Mouse (Mus musculus): ENCODE results near the gene Tm4sf5. TPM values are rescaled to one million over a fixed set of nuclear protein-coding genes. Genes with fewer than 3 reads are reported as not detected.
"Not testable (repeated sequence)": the region's sequence is repeated elsewhere in the genome, so short reads cannot be mapped to it uniquely, and the experiment has no call there.

The Tm4sf5 gene
- polyA plus RNA-seq, 1 experiment from 2014 or later = 8.2 TPM

DNA sequence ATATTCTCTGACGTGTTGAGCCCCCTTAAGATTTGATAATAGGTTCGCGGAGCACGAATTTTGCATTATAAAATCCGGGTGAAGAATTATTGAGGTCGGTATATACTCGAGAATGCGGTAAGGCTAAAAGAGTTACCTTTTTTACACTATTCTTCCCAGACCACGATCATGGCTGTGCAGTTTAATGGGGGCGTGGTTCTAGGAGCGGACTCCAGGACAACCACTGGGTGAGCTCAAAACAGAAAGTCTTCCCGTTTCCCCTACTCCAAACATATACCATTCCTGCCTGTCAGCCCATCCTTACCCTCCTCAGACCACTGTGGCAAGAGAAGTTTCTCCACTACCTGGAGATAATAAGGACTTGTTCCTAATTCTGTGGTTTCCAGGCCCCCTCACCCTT lies 20.7 kb downstream of the Tm4sf5 start:
- 1% methylated on average over 12 of the region's 12 CpGs for WGBS (ENCODE audit: insufficient replicate concordance)
- Histone ChIP-seq H3K27ac (ENCODE audit: low read depth, low read length) (0 out of 2 replicates have a peak overlapping the region, but pooled peaks have one; percentile 54), H3K36me3 (ENCODE audit: control insufficient read depth, insufficient read depth, low read length) (peaks cover 15% of the 10 kb centered on the region), H3K4me2 (peak overlapping the region; percentile 62), H3K4me3 (ENCODE audit: low read depth, low read length) (peak overlapping the region; percentile 77), H3K4me1 (ENCODE audit: control insufficient read depth, insufficient read depth, low read length) (peaks cover 6% of the 10 kb centered on the region), H3K27me3 (ENCODE audit: control insufficient read depth, insufficient read depth, low read length) (no peaks in the 10 kb centered on the region), H3K9ac (ENCODE audit: low read depth, low read length) (peak overlapping the region; percentile 86), H3K9me3 (replicated peaks; ENCODE audit: control insufficient read depth, low read length) (no peaks in the 10 kb centered on the region)
- ATAC-seq (replicated peaks; ENCODE audit: insufficient number of reproducible peaks, low FRiP score, low TSS enrichment) = 0 out of 2 replicates have a peak, but pooled peaks have one; percentile 61

DNA sequence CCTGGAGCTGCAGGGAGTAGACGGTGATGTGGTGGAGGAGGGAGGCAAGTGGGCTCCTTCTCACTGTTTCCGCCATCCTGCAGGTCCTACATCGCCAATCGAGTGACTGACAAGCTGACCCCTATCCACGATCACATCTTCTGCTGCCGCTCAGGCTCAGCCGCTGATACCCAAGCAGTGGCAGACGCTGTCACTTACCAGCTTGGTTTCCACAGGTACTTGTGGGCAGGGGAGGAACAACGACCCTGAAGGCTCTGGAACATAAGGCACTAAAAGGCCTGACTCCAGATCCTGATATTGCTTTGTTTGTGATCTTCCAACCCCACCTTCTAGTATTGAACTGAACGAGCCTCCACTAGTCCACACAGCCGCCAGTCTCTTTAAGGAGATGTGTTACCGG lies 21.2 kb downstream of the Tm4sf5 start:
- H3K4me3 ChIP-seq (ENCODE audit: low read depth, low read length) = peak overlapping the region; percentile 77
- H3K27ac ChIP-seq (ENCODE audit: low read depth, low read length) = no peak overlapping the region
- H3K36me3 ChIP-seq (ENCODE audit: control insufficient read depth, insufficient read depth, low read length) = peaks cover 15% of the 10 kb centered on the region
- WGBS (ENCODE audit: insufficient replicate concordance) = 87% methylated on average over 12 of the region's 12 CpGs
- no peaks in the 10 kb centered on the region for H3K27me3 ChIP-seq (ENCODE audit: control insufficient read depth, insufficient read depth, low read length)
- peaks cover 5% of the 10 kb centered on the region for H3K4me1 ChIP-seq (ENCODE audit: control insufficient read depth, insufficient read depth, low read length)
- H3K9me3 ChIP-seq (replicated peaks; ENCODE audit: control insufficient read depth, low read length) = no peaks in the 10 kb centered on the region
- H3K9ac ChIP-seq (ENCODE audit: low read depth, low read length) = peak overlapping the region; percentile 86; the same call in 1 of the 2 replicates
- H3K4me2 ChIP-seq = peak overlapping the region; percentile 62
- ATAC-seq (replicated peaks; ENCODE audit: insufficient number of reproducible peaks, low FRiP score, low TSS enrichment) = no peak

DNA sequence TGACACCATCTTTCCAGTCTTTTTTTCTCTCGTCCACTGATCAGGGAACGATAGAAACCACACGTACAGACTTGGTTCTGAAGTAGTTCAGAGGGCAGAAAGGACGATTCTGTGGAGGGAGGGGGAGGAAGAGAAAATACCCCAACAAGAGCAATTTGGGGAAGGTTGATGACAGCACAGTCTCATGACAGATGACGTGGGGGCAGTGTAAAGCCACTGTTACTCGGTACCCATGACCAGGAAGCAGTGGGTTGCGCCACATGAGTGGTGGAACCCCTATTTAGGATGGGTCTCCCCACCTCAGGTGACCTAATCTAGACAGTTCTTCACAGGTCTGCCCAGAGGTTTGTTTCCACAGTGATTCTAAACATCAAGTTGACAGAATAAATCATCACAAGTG lies 23.6 kb downstream of the Tm4sf5 start:
- Histone ChIP-seq H3K9me3 (replicated peaks; ENCODE audit: control insufficient read depth, low read length) (no peaks in the 10 kb centered on the region), H3K4me2 (no peak overlapping the region), H3K4me3 (ENCODE audit: low read depth, low read length) (no peak overlapping the region), H3K9ac (ENCODE audit: low read depth, low read length) (no peak overlapping the region), H3K27ac (ENCODE audit: low read depth, low read length) (no peak overlapping the region), H3K4me1 (ENCODE audit: control insufficient read depth, insufficient read depth, low read length) (peaks cover 5% of the 10 kb centered on the region), H3K36me3 (ENCODE audit: control insufficient read depth, insufficient read depth, low read length) (peaks cover 15% of the 10 kb centered on the region), H3K27me3 (ENCODE audit: control insufficient read depth, insufficient read depth, low read length) (no peaks in the 10 kb centered on the region)
- WGBS (ENCODE audit: insufficient replicate concordance) = 78% methylated on average over 7 of the region's 7 CpGs
- no peak for ATAC-seq (replicated peaks; ENCODE audit: insufficient number of reproducible peaks, low FRiP score, low TSS enrichment)

DNA sequence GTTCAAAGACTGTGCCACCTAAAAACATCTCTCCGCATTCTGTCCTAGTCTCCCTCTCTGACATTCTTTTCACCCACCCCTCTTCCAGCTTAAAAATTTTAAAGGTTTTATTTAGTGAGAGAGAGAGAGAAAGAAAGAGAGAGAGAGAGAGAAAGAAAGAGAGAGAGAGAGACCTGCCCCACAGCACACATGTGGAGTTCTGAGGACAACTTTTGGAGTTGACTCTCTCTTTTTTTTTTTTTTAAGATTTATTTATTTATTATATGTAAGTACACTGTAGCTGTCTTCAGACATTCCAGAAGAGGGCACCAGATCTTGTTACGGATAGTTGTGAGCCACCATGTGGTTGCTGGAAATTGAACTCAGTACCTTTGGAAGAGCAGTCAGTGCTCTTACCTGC lies 26.0 kb downstream of the Tm4sf5 start:
- not testable (repeated sequence) for H3K4me2 ChIP-seq; H3K27me3 ChIP-seq (ENCODE audit: control insufficient read depth, insufficient read depth, low read length); H3K4me1 ChIP-seq (ENCODE audit: control insufficient read depth, insufficient read depth, low read length); H3K4me3 ChIP-seq (ENCODE audit: low read depth, low read length); H3K9me3 ChIP-seq (replicated peaks; ENCODE audit: control insufficient read depth, low read length); H3K9ac ChIP-seq (ENCODE audit: low read depth, low read length); H3K27ac ChIP-seq (ENCODE audit: low read depth, low read length); ATAC-seq (replicated peaks; ENCODE audit: insufficient number of reproducible peaks, low FRiP score, low TSS enrichment)
- 72% methylated on average over 2 of the region's 2 CpGs for WGBS (ENCODE audit: insufficient replicate concordance)
- peaks cover 15% of the 10 kb centered on the region for H3K36me3 ChIP-seq (ENCODE audit: control insufficient read depth, insufficient read depth, low read length)

DNA sequence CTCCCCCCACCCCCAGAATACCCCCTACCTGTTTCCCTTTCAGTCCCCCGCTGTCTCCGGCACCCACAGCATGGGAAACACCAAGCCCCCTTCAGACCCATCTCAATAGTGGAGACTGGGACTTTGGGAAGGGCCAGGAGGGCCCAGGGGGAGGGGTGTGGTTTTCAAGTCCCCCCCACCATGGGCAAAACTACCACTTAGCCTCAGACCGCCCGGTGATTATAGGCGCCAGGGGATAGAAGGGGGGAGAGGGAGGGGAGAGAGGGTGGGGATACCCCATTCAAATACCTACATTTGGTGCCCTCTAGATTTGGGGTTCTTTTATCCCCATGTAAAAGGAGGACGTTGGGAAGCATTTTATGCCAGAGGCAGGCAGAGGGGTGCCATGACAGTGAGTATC lies 27.8 kb downstream of the Tm4sf5 start, which contains the start of gene Gm40193:
TSS of gene Gm40193 (minus strand) at position 101 of the 400 bp plus-strand sequence.
- Histone ChIP-seq H3K4me1 (ENCODE audit: control insufficient read depth, insufficient read depth, low read length) (no peaks in the 10 kb centered on the region), H3K4me3 (ENCODE audit: low read depth, low read length) (no peak within 1 kb of the TSS), H3K27me3 (ENCODE audit: control insufficient read depth, insufficient read depth, low read length) (no peaks in the 10 kb centered on the region; the same call in 1 of the 2 replicates), H3K9me3 (replicated peaks; ENCODE audit: control insufficient read depth, low read length) (no peaks in the 10 kb centered on the region), H3K9ac (ENCODE audit: low read depth, low read length) (no peak within 1 kb of the TSS), H3K4me2 (no peak within 1 kb of the TSS), H3K36me3 (ENCODE audit: control insufficient read depth, insufficient read depth, low read length) (peaks cover 4% of the 10 kb centered on the region), H3K27ac (ENCODE audit: low read depth, low read length) (no peak within 1 kb of the TSS)
- 79% methylated on average over 6 of the region's 6 CpGs for WGBS (ENCODE audit: insufficient replicate concordance)
- ATAC-seq (replicated peaks; ENCODE audit: insufficient number of reproducible peaks, low FRiP score, low TSS enrichment) = no peak

DNA sequence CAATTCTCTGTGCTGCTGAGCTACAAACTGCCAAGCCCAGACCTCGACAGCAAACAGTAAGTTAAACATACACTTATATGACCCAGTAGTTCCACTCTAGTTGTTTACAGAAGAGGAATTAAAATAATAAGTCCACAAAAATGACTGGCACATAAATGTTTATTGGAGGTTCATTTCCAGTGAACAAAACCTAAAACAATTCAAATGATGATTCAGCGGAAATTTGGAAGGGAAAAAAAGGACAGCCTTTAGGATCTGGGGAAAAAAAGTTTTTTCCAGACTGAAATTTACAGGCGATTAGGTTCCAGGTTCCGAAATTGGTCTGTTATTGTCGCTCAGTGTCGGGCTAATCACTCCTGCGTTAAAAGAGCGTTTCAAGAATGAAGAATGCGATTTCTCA lies 34.4 kb downstream of the Tm4sf5 start:
- ATAC-seq (replicated peaks; ENCODE audit: insufficient number of reproducible peaks, low FRiP score, low TSS enrichment) = no peak
- H3K9me3 ChIP-seq (replicated peaks; ENCODE audit: control insufficient read depth, low read length) = no peaks in the 10 kb centered on the region
- WGBS (ENCODE audit: insufficient replicate concordance) = 17% methylated on average over 9 of the region's 9 CpGs
- H3K27ac ChIP-seq (ENCODE audit: low read depth, low read length) = no peak overlapping the region
- peaks cover 5% of the 10 kb centered on the region for H3K4me1 ChIP-seq (ENCODE audit: control insufficient read depth, insufficient read depth, low read length)
- H3K9ac ChIP-seq (ENCODE audit: low read depth, low read length) = peak overlapping the region; percentile 82
- peak overlapping the region; percentile 78 for H3K4me2 ChIP-seq
- H3K27me3 ChIP-seq (ENCODE audit: control insufficient read depth, insufficient read depth, low read length) = no peaks in the 10 kb centered on the region; the same call in 1 of the 2 replicates
- peak overlapping the region; percentile 66 for H3K4me3 ChIP-seq (ENCODE audit: low read depth, low read length)
- H3K36me3 ChIP-seq (ENCODE audit: control insufficient read depth, insufficient read depth, low read length) = no peaks in the 10 kb centered on the region

DNA sequence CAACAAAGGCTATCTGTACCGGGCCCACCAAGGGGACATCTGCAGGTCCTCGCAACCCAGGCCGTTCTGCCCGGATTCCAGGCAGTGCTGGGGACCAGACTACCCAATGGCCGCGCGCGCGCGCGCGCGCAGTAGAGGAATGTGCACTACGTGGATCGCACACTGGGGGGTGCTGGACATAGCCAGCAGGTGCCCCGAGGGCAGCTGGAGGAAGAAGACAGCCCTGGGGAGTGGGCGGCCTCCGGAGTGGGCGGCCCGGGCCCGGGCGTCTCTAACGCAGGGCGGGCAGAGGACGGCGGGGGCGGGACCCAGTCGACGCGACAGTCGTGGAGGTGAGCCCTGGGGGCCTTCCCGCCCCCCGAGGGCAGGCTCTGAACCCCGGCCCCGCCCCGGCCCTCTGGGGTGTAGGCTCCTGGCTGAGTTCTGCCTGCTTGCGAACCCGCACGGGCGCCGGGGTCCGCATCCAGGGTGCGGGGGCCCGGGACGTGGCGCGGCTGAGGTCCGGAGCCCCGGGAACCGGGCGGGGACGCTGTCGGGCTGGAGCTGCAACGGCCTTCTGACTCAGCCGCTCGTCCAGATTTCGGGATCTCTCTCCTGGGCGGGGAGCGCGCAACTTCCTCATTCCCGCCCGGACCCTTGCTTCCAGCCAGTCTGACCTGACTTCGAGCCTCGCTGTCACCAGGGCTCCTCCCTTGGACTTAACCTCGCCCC lies 35.0 kb downstream of the Tm4sf5 start, which contains the start of gene Pld2:
TSS of gene Pld2 (plus strand) at position 188 of the 711 bp plus-strand sequence.
- H3K4me2 ChIP-seq = peak within 1 kb of the TSS; percentile 78
- 0 out of 2 replicates have a peak within 1 kb of the TSS, but pooled peaks have one; percentile 36 for H3K27ac ChIP-seq (ENCODE audit: low read depth, low read length)
- WGBS (ENCODE audit: insufficient replicate concordance) = under 1% methylated on average over 64 of the region's 65 CpGs
- peak within 1 kb of the TSS; percentile 66 for H3K4me3 ChIP-seq (ENCODE audit: low read depth, low read length)
- no peaks in the 10 kb centered on the region for H3K36me3 ChIP-seq (ENCODE audit: control insufficient read depth, insufficient read depth, low read length)
- ATAC-seq (replicated peaks; ENCODE audit: insufficient number of reproducible peaks, low FRiP score, low TSS enrichment) = peak; percentile 91
- peak within 1 kb of the TSS; percentile 82 for H3K9ac ChIP-seq (ENCODE audit: low read depth, low read length)
- no peaks in the 10 kb centered on the region for H3K9me3 ChIP-seq (replicated peaks; ENCODE audit: control insufficient read depth, low read length)
- H3K27me3 ChIP-seq (ENCODE audit: control insufficient read depth, insufficient read depth, low read length) = no peaks in the 10 kb centered on the region; the same call in 1 of the 2 replicates
- peaks cover 5% of the 10 kb centered on the region for H3K4me1 ChIP-seq (ENCODE audit: control insufficient read depth, insufficient read depth, low read length)

DNA sequence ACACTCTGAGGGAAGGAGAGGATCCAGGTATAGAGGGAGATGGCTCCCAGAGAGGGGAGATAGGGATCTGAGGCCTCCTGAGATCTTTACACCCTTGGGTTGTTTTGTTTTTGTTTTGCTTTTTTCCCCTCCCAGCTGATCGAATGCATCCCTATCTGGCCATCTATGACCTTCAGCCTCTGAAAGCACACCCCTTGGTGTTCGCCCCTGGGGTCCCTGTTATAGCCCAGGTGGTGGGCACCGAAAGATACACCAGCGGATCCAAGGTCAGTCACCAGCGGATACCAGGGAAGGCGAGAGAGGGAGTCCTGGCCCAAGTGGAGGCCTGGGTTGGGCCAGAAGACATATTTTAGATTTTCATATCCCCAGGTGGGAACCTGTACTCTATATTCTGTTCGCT lies 35.9 kb downstream of the Tm4sf5 start:
- H3K9ac ChIP-seq (ENCODE audit: low read depth, low read length) = no peak overlapping the region; the same call in 1 of the 2 replicates
- H3K4me3 ChIP-seq (ENCODE audit: low read depth, low read length) = peak overlapping the region; percentile 66
- H3K27ac ChIP-seq (ENCODE audit: low read depth, low read length) = no peak overlapping the region
- WGBS (ENCODE audit: insufficient replicate concordance) = 83% methylated on average over 7 of the region's 7 CpGs
- H3K36me3 ChIP-seq (ENCODE audit: control insufficient read depth, insufficient read depth, low read length) = no peaks in the 10 kb centered on the region
- peaks cover 5% of the 10 kb centered on the region for H3K4me1 ChIP-seq (ENCODE audit: control insufficient read depth, insufficient read depth, low read length)
- H3K27me3 ChIP-seq (ENCODE audit: control insufficient read depth, insufficient read depth, low read length) = no peaks in the 10 kb centered on the region; the same call in 1 of the 2 replicates
- H3K9me3 ChIP-seq (replicated peaks; ENCODE audit: control insufficient read depth, low read length) = no peaks in the 10 kb centered on the region
- H3K4me2 ChIP-seq = peak overlapping the region; percentile 78
- no peak for ATAC-seq (replicated peaks; ENCODE audit: insufficient number of reproducible peaks, low FRiP score, low TSS enrichment)
